Mouse (Mus musculus) kidney, postnatal 0 days (tissue): ENCODE results near the gene Gm45717. TPM values are rescaled to one million over a fixed set of nuclear protein-coding genes. Genes with fewer than 3 reads are reported as not detected.
A peak's percentile ranks its signal among the peaks of the same experiment; 100 is the strongest.

ENCODE experiments used
- ATAC-seq: fragments of 200-750 bp; cut with Nextera tagmentation; replicated peaks from 2 replicates; pipeline ENCODE4 v1.8.0; 2017; ENCODE audit warnings: low read depth, moderate number of reproducible peaks, moderate TSS enrichment, moderate library complexity; ENCODE audit not compliant: low FRiP score
- DNase-seq: peaks from one replicate; pipeline ENCODE4 v3.0.0-alpha.2; 2016; ENCODE audit warnings: low spot score
- H3K27ac ChIP-seq: fragments of 300-500 bp; sonication (generic); 2 replicates; pipeline ENCODE4 v1.5.1; 2014; ENCODE audit warnings: mild to moderate bottlenecking
- H3K27me3 ChIP-seq: fragments of 300-500 bp; sonication (generic); 2 replicates; pipeline ENCODE4 v1.6.1; 2014; ENCODE audit warnings: low read length, mixed read lengths; ENCODE audit not compliant: insufficient read depth
- H3K36me3 ChIP-seq: fragments of 300-500 bp; sonication (generic); 2 replicates; pipeline ENCODE4 v1.6.1; 2014; ENCODE audit warnings: low read length, mixed read lengths; ENCODE audit not compliant: insufficient read depth
- H3K4me1 ChIP-seq: fragments of 300-500 bp; sonication (generic); replicated peaks from 2 replicates; pipeline ENCODE4 v1.6.1; 2014; ENCODE audit warnings: antibody characterized with exemption, low read length, mixed read lengths; ENCODE audit not compliant: insufficient read depth
- H3K4me2 ChIP-seq: fragments of 300-500 bp; sonication (generic); 2 replicates; pipeline ENCODE4 v1.6.1; 2014; ENCODE audit warnings: mild to moderate bottlenecking, low read length, moderate library complexity, mixed read lengths
- H3K4me3 ChIP-seq: fragments of 300-500 bp; sonication (generic); replicated peaks from 2 replicates; pipeline ENCODE4 v1.5.1; 2014; ENCODE audit warnings: low read depth, low read length
- H3K9ac ChIP-seq: fragments of 300-500 bp; sonication (generic); 2 replicates; pipeline ENCODE4 v1.6.1; 2014; ENCODE audit warnings: low read depth, low read length
- H3K9me3 ChIP-seq: fragments of 300-500 bp; sonication (generic); replicated peaks from 2 replicates; pipeline ENCODE4 v1.6.1; 2016; ENCODE audit warnings: low read length, inconsistent platforms, mixed read lengths
- CTCF ChIP-seq: IDR thresholded peaks from 2 replicates; pipeline ENCODE4 v1.5.1; 2016; ENCODE audit warnings: antibody characterized with exemption, low read depth, mild to moderate bottlenecking, moderate library complexity
- WGBS: fragments of 180-500 bp; shearing (Covaris S2); extraction: QIAGEN DNeasy Blood & Tissue Kit; methylation state at CpG from one replicate; pipeline ENCODE4 v1.1.7; 2014; 5-methylcytosine and 5-hydroxymethylcytosine counted together
- polyA plus RNA-seq: library from polyadenylated mRNA; unstranded; fragments of >200 nt; fragmentation: Nextera tagmentation; extraction: Ambion mirVana; gene quantifications from 2 replicates; pipeline ENCODE4 v1.2.1, GENCODE M21; 2015

Gene Gm45717
- polyA plus RNA-seq, 1 experiment from 2014 or later, result 0.45 TPM

- H3K4me3 ChIP-seq, result no peak overlapping the region; the same call in 1 of the 2 replicates
- H3K27ac ChIP-seq, result no peak overlapping the region
- WGBS, result 21% methylated on average over 30 of the region's 30 CpGs
- H3K9ac ChIP-seq, result no peak overlapping the region
- H3K4me2 ChIP-seq, result peak overlapping the region; percentile 58
- no peaks in the 10 kb centered on the region for H3K36me3 ChIP-seq
- H3K9me3 ChIP-seq, result no peaks in the 10 kb centered on the region
- H3K27me3 ChIP-seq, result peaks cover 30% of the 10 kb centered on the region
- H3K4me1 ChIP-seq, result no peaks in the 10 kb centered on the region; the same call in 1 of the 2 replicates
- no peak for TF ChIP-seq CTCF
- ATAC-seq (no peak), DNase-seq (no peak)
Observed at GRCm38 (mm10) chr7:140923070-140923775, 32.5 kb downstream of the Gm45717 start.

- DNase-seq, result peak; percentile 67
- WGBS, result under 1% methylated on average over 49 of the region's 49 CpGs
- Histone ChIP-seq H3K9me3 (no peaks in the 10 kb centered on the region), H3K9ac (no peak overlapping the region), H3K4me3 (peak overlapping the region; percentile 6), H3K4me1 (no peaks in the 10 kb centered on the region; the same call in 1 of the 2 replicates), H3K27me3 (peaks cover 30% of the 10 kb centered on the region), H3K27ac (no peak overlapping the region), H3K4me2 (peak overlapping the region; percentile 58), H3K36me3 (no peaks in the 10 kb centered on the region)
- TF ChIP-seq CTCF, result no peak
- ATAC-seq, result peak; percentile 85
Observed at GRCm38 (mm10) chr7:140922398-140923069, 33.2 kb downstream of the Gm45717 start.

GRCm38 (mm10) chr7:140921225-140921975 is 34.3 kb downstream of the Gm45717 start:
- no peak overlapping the region for H3K4me3 ChIP-seq
- H3K27me3 ChIP-seq, result peaks cover 30% of the 10 kb centered on the region
- WGBS, result 22% methylated on average over 22 of the region's 22 CpGs
- 0 out of 2 replicates have a peak overlapping the region, but pooled peaks have one; percentile 58 for H3K4me2 ChIP-seq
- H3K4me1 ChIP-seq, result no peaks in the 10 kb centered on the region; the same call in 1 of the 2 replicates
- H3K36me3 ChIP-seq, result no peaks in the 10 kb centered on the region
- H3K9ac ChIP-seq, result no peak overlapping the region
- TF ChIP-seq CTCF, result no peak
- no peaks in the 10 kb centered on the region for H3K9me3 ChIP-seq
- H3K27ac ChIP-seq, result no peak overlapping the region
- peak; percentile 17 for DNase-seq
- ATAC-seq, result no peak

- Histone ChIP-seq H3K27ac (no peak within 1 kb of the TSS), H3K27me3 (peaks cover 30% of the 10 kb centered on the region), H3K4me3 (no peak within 1 kb of the TSS), H3K9ac (no peak within 1 kb of the TSS), H3K9me3 (no peaks in the 10 kb centered on the region), H3K4me1 (no peaks in the 10 kb centered on the region; the same call in 1 of the 2 replicates), H3K36me3 (no peaks in the 10 kb centered on the region), H3K4me2 (no peak within 1 kb of the TSS)
- 47% methylated on average over 8 of the region's 8 CpGs for WGBS
- no peak for DNase-seq
- no peak for TF ChIP-seq CTCF
- ATAC-seq, result no peak
Observed at GRCm38 (mm10) chr7:140920418-140921029, 35.2 kb downstream of the Gm45717 start, which contains the start of gene Nlrp6. Nlrp6 (plus strand) TSS chr7:140920902.

GRCm38 (mm10) chr7:140919911-140920310 is 35.8 kb downstream of the Gm45717 start:
- 48% methylated on average over 4 of the region's 4 CpGs for WGBS
- no peak overlapping the region for H3K9ac ChIP-seq

More at GRCm38 (mm10) chr7:140919911-140920310, 35.8 kb downstream of the Gm45717 start:
- Histone ChIP-seq H3K36me3 (no peaks in the 10 kb centered on the region), H3K27me3 (peaks cover 30% of the 10 kb centered on the region), H3K4me3 (no peak overlapping the region), H3K27ac (no peak overlapping the region), H3K4me2 (no peak overlapping the region), H3K9me3 (no peaks in the 10 kb centered on the region), H3K4me1 (no peaks in the 10 kb centered on the region; the same call in 1 of the 2 replicates)
- DNase-seq (no peak), ATAC-seq (no peak)
- no peak for TF ChIP-seq CTCF
